ENCODE assay signal across 8 mouse cellular contexts in genomic region chr6:29853900-29854390, GRCm38 (mm10).
DNase-seq lines count a peak whose midpoint lies in the region; ATAC-seq and TF ChIP-seq lines count a peak whose summit lies in the region.

No protein-coding gene starts in this region.

- WGBS in hindbrain, embryonic 13.5 days: 93% methylated on average over 6 of the region's 6 CpGs
- WGBS in hindbrain, embryonic 12.5 days: 94% methylated on average over 6 of the region's 6 CpGs
- WGBS in intestine, embryonic 14.5 days: 72% methylated on average over 6 of the region's 6 CpGs

- in situ Hi-C loops in CH12.LX (cut with MboI; ENCODE audit: low pct_ligation_motif_present, low pct_unique_long_range_greater_than_20kb, low sequenced_read_pairs): no loop called here

- H3K9me3 ChIP-seq in hindbrain, embryonic 13.5 days: no peaks in the 10 kb centered on the region
- H3K9me3 ChIP-seq in hindbrain, embryonic 12.5 days (replicated peaks): no peaks in the 10 kb centered on the region
- H3K9me3 ChIP-seq in CH12.LX (replicated peaks; ENCODE audit: low read length) (no peaks in the 10 kb centered on the region), MEL (replicated peaks; ENCODE audit: insufficient read depth, low read length) (no peaks in the 10 kb centered on the region)
- no peaks in the 10 kb centered on the region for H3K9me3 ChIP-seq in intestine, embryonic 14.5 days (ENCODE audit: control insufficient read depth, low read length)

- peaks cover 7% of the 10 kb centered on the region for H3K79me2 ChIP-seq in CH12.LX (replicated peaks; ENCODE audit: control insufficient read depth, extremely low read depth, insufficient read depth, poor library complexity, severe bottlenecking)
- no peaks in the 10 kb centered on the region for H3K79me2 ChIP-seq in MEL (ENCODE audit: control insufficient read depth, insufficient read depth, low read length, poor library complexity)

- H3K27me3 ChIP-seq in hindbrain, embryonic 13.5 days: no peaks in the 10 kb centered on the region
- H3K27me3 ChIP-seq in hindbrain, embryonic 12.5 days: no peaks in the 10 kb centered on the region
- no peaks in the 10 kb centered on the region for H3K27me3 ChIP-seq in CH12.LX (replicated peaks)
- H3K27me3 ChIP-seq in MEL (ENCODE audit: control insufficient read depth in 1 of 2, insufficient read depth in 2 of 2, low read length in 2 of 2): no peaks in the 10 kb centered on the region
- H3K27me3 ChIP-seq in intestine, embryonic 14.5 days (replicated peaks; ENCODE audit: control insufficient read depth, insufficient read depth, low read length): no peaks in the 10 kb centered on the region

- TF ChIP-seq EP300 in CH12.LX (IDR thresholded peaks at IDR 0.05; ENCODE audit: low read length): no peak
- no peak for TF ChIP-seq EP300 in MEL (IDR thresholded peaks at IDR 0.05; ENCODE audit: low read depth in 1 of 2, low read length in 2 of 2)

- dilution Hi-C loops in CH12.LX (cut with MboI; ENCODE audit: extremely low pct_ligation_motif_present, extremely low pct_unique_long_range_greater_than_20kb, low sequenced_read_pairs): no loop called here

- no peaks in the 10 kb centered on the region for H3K4me1 ChIP-seq in hindbrain, embryonic 13.5 days (replicated peaks)
- peaks cover 2% of the 10 kb centered on the region; the same call in 1 of the 2 replicates for H3K4me1 ChIP-seq in hindbrain, embryonic 12.5 days
- H3K4me1 ChIP-seq in CH12.LX (ENCODE audit: control insufficient read depth in 1 of 2, insufficient read depth in 2 of 2) (peaks cover 0 to 51% of the 10 kb centered on the region in 2 experiments; a peak in 2 of 4 replicates), MEL (ENCODE audit: control insufficient read depth in 1 of 2, insufficient read depth in 2 of 2, low read length in 2 of 2) (peaks cover 0 to 4% of the 10 kb centered on the region in 2 experiments; a peak in 2 of 4 replicates)
- H3K4me1 ChIP-seq in intestine, embryonic 14.5 days (replicated peaks; ENCODE audit: control insufficient read depth, insufficient read depth, low read length): no peaks in the 10 kb centered on the region

- no peak for TF ChIP-seq POLR2A in CH12.LX (IDR thresholded peaks at IDR 0.05; ENCODE audit: low read depth, low read length)
- TF ChIP-seq POLR2A in MEL (IDR thresholded peaks at IDR 0.05; ENCODE audit: control insufficient read depth in 1 of 2, insufficient read depth in 1 of 2, low read depth in 1 of 2, low read length in 2 of 2, poor library complexity in 1 of 2): no peak

- no peak overlapping the region for H3K4me3 ChIP-seq in hindbrain, embryonic 13.5 days
- H3K4me3 ChIP-seq in hindbrain, embryonic 12.5 days: no peak overlapping the region
- H3K4me3 ChIP-seq in CH12.LX (replicated peaks in 1 of 3; ENCODE audit: low read depth in 2 of 3, low read length in 2 of 3, poor library complexity in 1 of 3) (peak overlapping the region; percentile 44 to 65 (median 45)), MEL (ENCODE audit: control insufficient read depth in 1 of 2, insufficient read depth in 1 of 2, low read depth in 2 of 2, low read length in 2 of 2) (no peak overlapping the region)
- H3K4me3 ChIP-seq in intestine, embryonic 14.5 days (ENCODE audit: low read depth, low read length): peak overlapping the region; percentile 0; the same call in 1 of the 2 replicates

- DNase-seq in CH12.LX (ENCODE audit: extremely low read depth) (no peak), MEL (ENCODE audit: low read depth, low spot score) (no peak)
- DNase-seq in intestine, embryonic 14.5 days (ENCODE audit: low spot score): no peak
- no peak for DNase-seq in gastrocnemius, adult 18-20 months (ENCODE audit: low spot score)

- 0 out of 2 replicates have a peak overlapping the region, but pooled peaks have one; percentile 8 for H3K4me2 ChIP-seq in hindbrain, embryonic 13.5 days
- no peak overlapping the region for H3K4me2 ChIP-seq in hindbrain, embryonic 12.5 days (replicated peaks)
- no peak overlapping the region for H3K4me2 ChIP-seq in CH12.LX (ENCODE audit: insufficient read depth, low read depth, poor library complexity, severe bottlenecking)
- peak overlapping the region; percentile 37 for H3K4me2 ChIP-seq in intestine, embryonic 14.5 days (ENCODE audit: low read length)

- H3K9ac ChIP-seq in hindbrain, embryonic 13.5 days: no peak overlapping the region
- no peak overlapping the region for H3K9ac ChIP-seq in hindbrain, embryonic 12.5 days
- H3K9ac ChIP-seq in CH12.LX (ENCODE audit: insufficient read depth, low read depth) (peak overlapping the region; percentile 2; the same call in 1 of the 2 replicates), MEL (ENCODE audit: control insufficient read depth, low read depth, low read length, poor library complexity, severe bottlenecking) (no peak overlapping the region)
- no peak overlapping the region for H3K9ac ChIP-seq in intestine, embryonic 14.5 days (ENCODE audit: low read length)

- TF ChIP-seq CTCF in CH12.LX (conservative IDR thresholded peaks at IDR 0.05 in 1 of 2, IDR thresholded peaks at IDR 0.05 in 1 of 2; ENCODE audit: low read depth in 2 of 2, low read length in 2 of 2) (no peak), MEL (IDR thresholded peaks at IDR 0.05 in 2 of 3, conservative IDR thresholded peaks at IDR 0.05 in 1 of 3; ENCODE audit: control insufficient read depth in 1 of 3, insufficient read depth in 1 of 3, low read depth in 2 of 3, low read length in 3 of 3, poor library complexity in 1 of 3, severe bottlenecking in 1 of 3) (no peak)

- H3K27ac ChIP-seq in hindbrain, embryonic 13.5 days: no peak overlapping the region
- H3K27ac ChIP-seq in hindbrain, embryonic 12.5 days: no peak overlapping the region
- no peak overlapping the region for H3K27ac ChIP-seq in CH12.LX (ENCODE audit: insufficient read depth, low read depth)
- H3K27ac ChIP-seq in MEL (ENCODE audit: control insufficient read depth, low read depth, low read length): no peak overlapping the region
- peak overlapping the region; percentile 24; the same call in 1 of the 2 replicates for H3K27ac ChIP-seq in intestine, embryonic 14.5 days (ENCODE audit: low read depth)

- no peaks in the 10 kb centered on the region for H3K36me3 ChIP-seq in hindbrain, embryonic 13.5 days
- no peaks in the 10 kb centered on the region for H3K36me3 ChIP-seq in hindbrain, embryonic 12.5 days
- H3K36me3 ChIP-seq in CH12.LX (replicated peaks in 1 of 2; ENCODE audit: control insufficient read depth in 1 of 2, insufficient read depth in 1 of 2, low read length in 1 of 2) (peaks cover 0 to 32% of the 10 kb centered on the region in 2 experiments), MEL (ENCODE audit: control insufficient read depth in 1 of 2, insufficient read depth in 2 of 2, low read length in 2 of 2) (peaks cover 0 to 4% of the 10 kb centered on the region in 2 experiments; a peak in 2 of 4 replicates)
- H3K36me3 ChIP-seq in intestine, embryonic 14.5 days (ENCODE audit: control insufficient read depth, insufficient read depth, low read length): no peaks in the 10 kb centered on the region

- no peak for ATAC-seq in hindbrain, embryonic 13.5 days (ENCODE audit: low FRiP score)
- ATAC-seq in hindbrain, embryonic 12.5 days (ENCODE audit: low FRiP score): no peak
- ATAC-seq in intestine, embryonic 14.5 days (replicated peaks; ENCODE audit: low FRiP score, low TSS enrichment, low read depth): peak; percentile 57; the same call in 1 of the 2 replicates
- no peak for ATAC-seq in erythroid progenitor cell, adult 5-6 weeks (replicated peaks; ENCODE audit: low FRiP score, poor library complexity, severe bottlenecking)
- no peak for ATAC-seq in inflammation-experienced regulatory T-cells, adult 6 months

- TF ChIP-seq RAD21 in CH12.LX (IDR thresholded peaks at IDR 0.05; ENCODE audit: low read depth, low read length) (no peak), MEL (IDR thresholded peaks at IDR 0.05; ENCODE audit: low read depth, low read length) (no peak)

TF ChIP-seq in CH12.LX, 34 proteins besides CTCF, POLR2A, EP300 and RAD21:
- TF ChIP-seq TBP (conservative IDR thresholded peaks at IDR 0.05; ENCODE audit: low read depth, low read length) (no peak), ZNF384 (IDR thresholded peaks at IDR 0.05; ENCODE audit: low read depth, low read length) (no peak), RCOR1 (conservative IDR thresholded peaks at IDR 0.05; ENCODE audit: low read depth, low read length) (no peak), ZMIZ1 (IDR thresholded peaks at IDR 0.05; ENCODE audit: low read depth, low read length) (no peak), MEF2A (IDR thresholded peaks at IDR 0.05; ENCODE audit: borderline replicate concordance, low read depth, low read length) (no peak), ELF1 (IDR thresholded peaks at IDR 0.05; ENCODE audit: low read depth, low read length) (no peak), HCFC1 (IDR thresholded peaks at IDR 0.05; ENCODE audit: low read depth, low read length) (no peak), USF2 (conservative IDR thresholded peaks at IDR 0.05; ENCODE audit: low read depth, low read length) (no peak), CHD2 (IDR thresholded peaks at IDR 0.05; ENCODE audit: low read length) (no peak), JUND (conservative IDR thresholded peaks at IDR 0.05; ENCODE audit: low read depth, low read length) (no peak), POLR2AphosphoS2 (IDR thresholded peaks at IDR 0.05; ENCODE audit: low read depth, low read length) (no peak)

TF ChIP-seq in MEL, 35 proteins besides CTCF, POLR2A, EP300 and RAD21:
- TF ChIP-seq MXI1 (IDR thresholded peaks at IDR 0.05; ENCODE audit: low read depth, low read length) (no peak), TCF12 (IDR thresholded peaks at IDR 0.05; ENCODE audit: low read depth, low read length) (peak; percentile 39; the same call in 1 of the 2 replicates), TAL1 (IDR thresholded peaks at IDR 0.05; ENCODE audit: low read length) (peak; percentile 36; the same call in 1 of the 2 replicates)

Comparison
In these comparisons a context has a peak if more than half of its experiments do, and no peak if none do; other contexts are left out.
1. H3K4me2 ChIP-seq: peak in hindbrain, embryonic 13.5 days (single experiment) and intestine, embryonic 14.5 days (single experiment); none in hindbrain, embryonic 12.5 days (single experiment) and CH12.LX (single experiment).
2. H3K4me3 ChIP-seq: peak in CH12.LX (3 of 3) and intestine, embryonic 14.5 days (single experiment); none in hindbrain, embryonic 13.5 days (single experiment), hindbrain, embryonic 12.5 days (single experiment) and MEL (0 of 2).